Mouse (Mus musculus): ENCODE data around the gene Kirrel3. TPM values are rescaled to one million over a fixed set of nuclear protein-coding genes. Genes with fewer than 3 reads are reported as not detected.

The Kirrel3 gene
- total RNA-seq, 2 experiments from 2014 or later: not detected

DNA sequence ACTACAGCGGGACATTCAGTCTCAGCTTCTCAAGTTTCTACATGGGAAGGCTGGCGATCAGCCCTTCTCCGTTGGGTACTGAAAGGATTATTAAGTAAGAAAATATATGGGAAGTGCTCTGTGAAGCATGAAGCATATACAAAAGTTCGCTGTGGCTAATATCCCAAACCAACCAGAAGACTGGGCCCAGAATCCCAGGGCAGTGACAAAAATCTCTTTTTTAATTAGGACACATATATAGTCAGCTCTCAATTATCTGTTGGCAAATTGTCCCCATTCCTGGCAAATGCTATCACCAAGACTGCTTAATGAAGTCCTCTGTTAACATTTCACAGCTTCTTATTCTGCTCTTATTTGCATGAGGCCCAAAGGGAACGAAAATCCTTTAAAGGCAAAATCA, 439.9 kb downstream of the Kirrel3 start:
- ATAC-seq (replicated peaks; ENCODE audit: poor library complexity): no peak

GRCm38 (mm10) chr9:34930371-34930770, 444.7 kb downstream of the Kirrel3 start:
- no peak for ATAC-seq (replicated peaks; ENCODE audit: poor library complexity)

- ATAC-seq (replicated peaks; ENCODE audit: poor library complexity): no peak
Measured at GRCm38 (mm10) chr9:34938140-34938539, 452.4 kb downstream of the Kirrel3 start.

GRCm38 (mm10) chr9:34939621-34940020, 453.9 kb downstream of the Kirrel3 start:
- no peak for ATAC-seq (replicated peaks; ENCODE audit: poor library complexity)

DNA sequence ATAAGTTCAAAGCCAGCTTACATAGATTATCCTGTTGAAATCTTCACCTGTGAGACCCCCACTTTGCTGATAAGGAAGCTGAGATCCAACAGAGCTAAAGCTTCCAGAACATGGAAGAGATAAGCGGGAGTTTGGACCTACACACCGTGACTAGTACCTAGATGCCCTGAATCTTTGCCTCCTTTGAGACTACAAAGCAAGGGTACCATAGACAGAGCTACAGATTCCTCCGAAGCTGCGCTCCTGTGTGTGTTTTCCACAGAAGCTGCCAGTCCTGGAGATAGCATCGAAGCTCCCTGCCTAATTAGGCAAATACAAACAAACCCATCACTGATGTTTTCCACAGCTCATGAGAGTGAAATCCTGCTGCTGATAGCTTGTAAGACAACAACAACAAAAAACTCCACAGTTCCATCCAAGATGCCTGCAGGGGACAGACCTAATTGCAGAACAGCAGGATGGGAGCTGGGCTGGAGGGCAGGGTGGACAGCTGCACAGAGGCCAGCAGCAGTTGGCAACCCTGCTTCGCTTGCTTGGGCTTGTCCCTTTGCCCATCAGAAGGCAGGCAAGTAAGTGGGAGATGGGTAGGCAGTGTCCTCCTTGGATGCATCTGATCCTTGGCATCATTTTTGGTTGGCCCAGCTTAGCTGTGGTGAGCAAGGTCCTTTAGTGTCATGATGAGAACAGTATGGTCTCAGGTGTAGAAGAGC, 456.6 kb downstream of the Kirrel3 start:
- no peak for ATAC-seq (replicated peaks; ENCODE audit: poor library complexity)

GRCm38 (mm10) chr9:34942996-34943395, 457.3 kb downstream of the Kirrel3 start:
- no peak for ATAC-seq (replicated peaks; ENCODE audit: poor library complexity)

GRCm38 (mm10) chr9:34945301-34945700, 459.6 kb downstream of the Kirrel3 start:
- no peak for ATAC-seq (replicated peaks; ENCODE audit: poor library complexity)

GRCm38 (mm10) chr9:34947258-34947657, 461.6 kb downstream of the Kirrel3 start:
- no peak for ATAC-seq (replicated peaks; ENCODE audit: poor library complexity)

DNA sequence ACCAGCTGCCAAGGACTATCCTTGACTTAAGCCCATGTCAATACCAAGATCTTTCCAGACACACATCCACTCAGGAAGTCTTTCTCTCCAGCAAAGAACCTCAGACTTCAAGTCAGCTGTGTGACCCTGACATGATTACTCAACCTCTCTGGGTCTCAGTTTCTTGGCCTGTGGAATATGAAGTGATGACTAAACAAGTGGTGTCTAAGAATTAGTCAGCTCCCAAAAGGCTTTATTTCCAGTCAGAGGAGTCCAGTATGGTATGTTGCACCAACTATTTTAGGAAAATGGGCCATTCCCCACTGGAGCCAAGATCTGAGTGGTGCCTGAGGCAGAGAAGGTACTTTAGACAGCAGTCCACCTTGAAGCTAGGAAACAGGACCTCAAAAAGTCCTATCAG, 462.0 kb downstream of the Kirrel3 start:
- no peak for ATAC-seq (replicated peaks; ENCODE audit: poor library complexity)

- no peak for ATAC-seq (replicated peaks; ENCODE audit: poor library complexity)
Measured at GRCm38 (mm10) chr9:34953420-34953819, 467.7 kb downstream of the Kirrel3 start.

DNA sequence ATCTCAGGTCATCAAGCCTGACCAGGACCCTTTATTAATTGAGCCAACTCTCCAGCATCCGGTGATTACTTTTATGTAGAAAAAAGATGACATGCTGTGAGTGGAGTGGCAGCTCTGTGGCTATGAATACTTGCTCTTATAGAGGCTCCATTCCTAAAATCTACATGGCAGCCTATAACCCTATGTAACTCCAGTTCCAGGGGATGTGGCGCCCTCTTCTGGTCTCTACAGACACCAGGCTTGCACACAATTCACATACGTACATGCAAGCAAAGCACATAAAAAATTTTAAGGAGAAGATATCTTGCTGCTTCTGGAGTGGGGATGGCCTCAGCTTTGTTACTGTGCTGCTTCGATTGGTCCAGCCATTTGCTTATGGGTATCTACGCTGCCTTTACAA, 468.5 kb downstream of the Kirrel3 start:
- 0 out of 2 replicates have a peak, but pooled peaks have one; percentile 37 for ATAC-seq (replicated peaks; ENCODE audit: poor library complexity)

GRCm38 (mm10) chr9:34956512-34956911, 470.8 kb downstream of the Kirrel3 start:
- ATAC-seq (replicated peaks; ENCODE audit: poor library complexity): no peak

DNA sequence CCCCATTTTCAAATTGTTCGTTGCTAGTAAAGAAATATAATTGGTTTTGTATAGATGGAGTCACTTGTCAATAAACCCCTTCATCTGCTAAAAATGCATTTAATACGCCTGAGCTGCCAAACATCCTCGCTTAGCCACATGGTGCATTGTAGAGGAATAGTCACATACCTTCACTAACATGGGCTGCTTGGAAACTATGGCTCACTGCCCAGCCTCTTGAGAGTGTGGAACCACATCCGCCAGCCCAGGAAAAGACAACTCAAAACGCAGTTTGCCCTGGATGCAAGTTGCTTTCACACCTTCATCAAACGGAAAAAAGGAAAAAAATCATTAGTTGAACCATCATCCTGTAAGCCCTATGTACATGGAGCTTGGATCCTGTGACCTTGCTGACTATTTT, 472.0 kb downstream of the Kirrel3 start:
- no peak for ATAC-seq (replicated peaks; ENCODE audit: poor library complexity)

DNA sequence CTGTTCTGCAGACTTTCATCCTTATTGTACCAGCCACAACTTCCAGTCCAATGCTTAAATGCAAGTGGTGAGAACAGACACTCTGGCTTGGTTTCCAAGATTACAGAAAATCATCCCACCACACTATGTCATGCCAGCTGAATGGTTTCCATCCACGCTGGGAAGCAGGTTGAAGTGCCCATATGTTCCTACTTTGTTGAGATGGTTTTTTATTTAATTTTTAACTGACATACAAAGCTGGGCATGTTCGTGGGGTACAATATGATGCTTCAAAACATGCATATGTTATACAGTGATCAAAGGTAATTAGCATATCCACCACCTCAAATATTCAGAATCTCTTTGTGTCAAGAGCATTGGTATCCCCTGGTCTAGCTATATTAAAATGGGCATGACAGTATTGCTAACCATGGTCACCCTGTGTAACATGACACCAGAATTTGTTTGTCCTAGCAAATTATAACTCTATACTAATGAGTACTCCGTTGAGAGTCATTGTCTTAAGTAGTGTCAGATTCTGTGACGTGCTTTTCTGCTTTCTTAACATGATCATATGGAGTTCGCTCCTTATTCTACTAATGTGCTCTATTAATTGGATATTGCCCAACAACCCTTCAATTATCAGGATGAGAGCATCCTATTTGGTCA, 472.6 kb downstream of the Kirrel3 start:
- no peak for ATAC-seq (replicated peaks; ENCODE audit: poor library complexity)

DNA sequence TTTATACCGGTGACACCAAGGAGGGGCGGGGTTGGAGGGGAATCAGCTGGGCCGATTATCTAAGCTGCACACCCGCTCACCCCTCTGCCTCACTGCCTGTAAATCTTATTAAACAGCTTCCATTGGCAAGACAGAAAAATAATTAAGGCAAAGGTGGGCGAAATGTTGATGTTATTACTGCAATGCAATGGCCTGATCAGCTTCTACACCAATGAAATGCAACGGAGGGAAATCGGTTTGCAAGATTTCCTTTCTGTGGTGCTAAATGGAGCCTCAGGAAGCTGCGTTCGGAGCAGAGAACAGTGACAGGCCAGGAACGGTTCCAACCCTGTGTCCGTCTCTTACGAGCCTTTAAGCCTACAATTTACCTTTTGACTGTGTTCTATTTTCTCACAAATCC, 475.0 kb downstream of the Kirrel3 start:
- peak; percentile 57 for ATAC-seq (replicated peaks; ENCODE audit: poor library complexity)

DNA sequence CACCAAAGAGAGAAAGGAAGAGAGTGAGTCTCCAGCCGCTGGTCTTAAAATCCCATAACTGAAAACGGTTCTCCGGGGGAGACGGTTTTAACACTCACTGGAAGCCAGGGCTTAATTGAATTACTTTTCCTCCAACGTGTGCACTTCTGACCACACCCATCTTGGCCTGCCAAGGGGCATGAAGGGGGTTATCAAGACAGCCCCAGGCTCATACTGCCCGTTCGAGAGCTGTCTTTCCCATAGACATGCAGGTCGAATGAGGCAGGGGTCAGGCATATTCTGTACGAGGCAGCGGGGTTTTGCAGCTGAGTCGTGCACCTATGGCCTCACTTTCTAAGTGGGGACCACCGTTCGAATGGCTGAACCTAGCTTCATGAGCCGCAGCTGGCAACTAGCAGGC, 475.5 kb downstream of the Kirrel3 start:
- ATAC-seq (replicated peaks; ENCODE audit: poor library complexity): no peak

- ATAC-seq (replicated peaks; ENCODE audit: poor library complexity): no peak
Measured at GRCm38 (mm10) chr9:34962251-34962650, 476.6 kb downstream of the Kirrel3 start.

- ATAC-seq (replicated peaks; ENCODE audit: poor library complexity): no peak
Measured at GRCm38 (mm10) chr9:34963593-34963992, 477.9 kb downstream of the Kirrel3 start.

- no peak for ATAC-seq (replicated peaks; ENCODE audit: poor library complexity)
Measured at GRCm38 (mm10) chr9:34964172-34965040, 478.7 kb downstream of the Kirrel3 start.

DNA sequence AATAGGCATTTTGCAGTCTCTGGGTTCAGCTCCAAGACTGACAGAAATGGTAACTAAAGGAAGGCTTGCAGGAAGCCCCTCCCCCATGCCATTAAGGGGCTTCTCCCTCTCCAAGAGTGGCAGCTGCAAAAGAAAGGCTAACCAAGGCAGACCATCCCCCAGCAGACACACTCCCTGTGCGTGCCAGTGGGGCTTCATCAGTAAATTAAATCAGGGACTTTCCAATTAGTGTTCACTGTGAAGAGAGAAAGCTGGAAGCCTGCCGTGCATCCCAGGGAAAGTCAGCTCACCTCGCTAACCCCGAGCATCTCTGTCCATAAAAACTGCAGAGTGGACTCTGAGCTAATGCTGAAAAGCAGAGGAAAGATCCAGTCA, 479.3 kb downstream of the Kirrel3 start:
- ATAC-seq (replicated peaks; ENCODE audit: poor library complexity): no peak

- no peak for ATAC-seq (replicated peaks; ENCODE audit: poor library complexity)
Measured at GRCm38 (mm10) chr9:34967772-34968171, 482.1 kb downstream of the Kirrel3 start.
